Mouse (Mus musculus): Measurements from ENCODE around the gene Hist4h4.

GRCm38 (mm10) chr6:136808631-136809046 is 4.4 kb upstream of the Hist4h4 start:
- no peak for TF ChIP-seq CTCF (IDR thresholded peaks at IDR 0.05; ENCODE audit: extremely low read depth, insufficient read length, insufficient replicate concordance, low read depth, low read length)
- no peak for TF ChIP-seq POLR2A (IDR thresholded peaks at IDR 0.05; ENCODE audit: low read depth, low read length)
